Mouse (Mus musculus): ENCODE measurements around the gene Prkacb. TPM values are rescaled to one million over a fixed set of nuclear protein-coding genes. Genes with fewer than 3 reads are reported as not detected.

Gene Prkacb
- total and polyA plus RNA-seq, 3 experiments, result 16.5 to 55.6 (median 31.8) TPM

- no peak overlapping the region for H3K4me3 ChIP-seq (ENCODE audit: control insufficient read depth in 1 of 2, insufficient read depth in 1 of 2, low read depth in 2 of 2, low read length in 2 of 2)
- H3K9ac ChIP-seq (ENCODE audit: control insufficient read depth, low read depth, low read length, poor library complexity, severe bottlenecking), result no peak overlapping the region
- no peaks in the 10 kb centered on the region for H3K4me1 ChIP-seq (ENCODE audit: control insufficient read depth in 1 of 2, insufficient read depth in 2 of 2, low read length in 2 of 2)
- H3K27ac ChIP-seq (ENCODE audit: control insufficient read depth, low read depth, low read length), result no peak overlapping the region
- H3K36me3 ChIP-seq (ENCODE audit: control insufficient read depth in 1 of 2, insufficient read depth in 2 of 2, low read length in 2 of 2), result no peaks in the 10 kb centered on the region
- TF ChIP-seq NRF1 (IDR thresholded peaks at IDR 0.05; ENCODE audit: insufficient read depth, low read depth, low read length, poor library complexity, severe bottlenecking), result no peak
- no peak for TF ChIP-seq EP300 (IDR thresholded peaks at IDR 0.05; ENCODE audit: low read depth in 1 of 2, low read length in 2 of 2)
- no peak for TF ChIP-seq CHD2 (IDR thresholded peaks at IDR 0.05; ENCODE audit: low read length)
- TF ChIP-seq TBP (IDR thresholded peaks at IDR 0.05; ENCODE audit: low read depth, low read length), result no peak
- no peak for TF ChIP-seq ELF1 (IDR thresholded peaks at IDR 0.05; ENCODE audit: low read depth, low read length)
- TF ChIP-seq ETS1 (IDR thresholded peaks at IDR 0.05; ENCODE audit: low read depth, low read length), result no peak
- no peak for TF ChIP-seq RCOR1 (IDR thresholded peaks at IDR 0.05; ENCODE audit: low read depth, low read length)
- TF ChIP-seq ZMIZ1 (IDR thresholded peaks at IDR 0.05; ENCODE audit: low read depth, low read length), result no peak
- no peak for TF ChIP-seq CHD1 (IDR thresholded peaks at IDR 0.05; ENCODE audit: low read depth, low read length)
- no peak for TF ChIP-seq POLR2AphosphoS5 (IDR thresholded peaks at IDR 0.05; ENCODE audit: borderline replicate concordance, low read depth, low read length)
- no peak for TF ChIP-seq KAT2A (conservative IDR thresholded peaks at IDR 0.05; ENCODE audit: low read depth, low read length)
- no peak for TF ChIP-seq MYC (IDR thresholded peaks at IDR 0.05; ENCODE audit: low read depth, low read length)
- no peak for TF ChIP-seq USF1 (IDR thresholded peaks at IDR 0.05; ENCODE audit: low read depth, low read length)
- TF ChIP-seq UBTF (IDR thresholded peaks at IDR 0.05; ENCODE audit: borderline replicate concordance, insufficient read depth, low read depth, low read length), result no peak
- no peaks in the 10 kb centered on the region for H3K9me3 ChIP-seq (replicated peaks; ENCODE audit: insufficient read depth, low read length)
- DNase-seq (ENCODE audit: low read depth, low spot score), result peak; percentile 13
- no peaks in the 10 kb centered on the region for H3K79me2 ChIP-seq (ENCODE audit: control insufficient read depth, insufficient read depth, low read length, poor library complexity)
- no peaks in the 10 kb centered on the region for H3K27me3 ChIP-seq (ENCODE audit: control insufficient read depth in 1 of 2, insufficient read depth in 2 of 2, low read length in 2 of 2)
These were observed 41.8 kb upstream of the Prkacb start for GRCm38 (mm10) chr3:146854473-146855087.

- DNase-seq (ENCODE audit: low read depth, low spot score), result no peak
- Histone ChIP-seq H3K79me2 (ENCODE audit: control insufficient read depth, insufficient read depth, low read length, poor library complexity) (no peaks in the 10 kb centered on the region), H3K4me1 (ENCODE audit: control insufficient read depth in 1 of 2, insufficient read depth in 2 of 2, low read length in 2 of 2) (no peaks in the 10 kb centered on the region), H3K27ac (ENCODE audit: control insufficient read depth, low read depth, low read length) (no peak within 1 kb of the TSS), H3K9me3 (replicated peaks; ENCODE audit: insufficient read depth, low read length) (no peaks in the 10 kb centered on the region), H3K36me3 (ENCODE audit: control insufficient read depth in 1 of 2, insufficient read depth in 2 of 2, low read length in 2 of 2) (no peaks in the 10 kb centered on the region), H3K9ac (ENCODE audit: control insufficient read depth, low read depth, low read length, poor library complexity, severe bottlenecking) (no peak within 1 kb of the TSS), H3K27me3 (ENCODE audit: control insufficient read depth in 1 of 2, insufficient read depth in 2 of 2, low read length in 2 of 2) (no peaks in the 10 kb centered on the region), H3K4me3 (ENCODE audit: control insufficient read depth in 1 of 2, insufficient read depth in 1 of 2, low read depth in 2 of 2, low read length in 2 of 2) (no peak within 1 kb of the TSS)
- no peak for TF ChIP-seq MEF2A (IDR thresholded peaks at IDR 0.05; ENCODE audit: extremely low read depth, insufficient replicate concordance, low read depth, low read length, poor library complexity, severe bottlenecking)
- no peak for TF ChIP-seq E2F4 (IDR thresholded peaks at IDR 0.05; ENCODE audit: borderline replicate concordance, low read depth, low read length)
- no peak for TF ChIP-seq ELF1 (IDR thresholded peaks at IDR 0.05; ENCODE audit: low read depth, low read length)
- no peak for TF ChIP-seq RCOR1 (IDR thresholded peaks at IDR 0.05; ENCODE audit: low read depth, low read length)
- TF ChIP-seq POLR2A (IDR thresholded peaks at IDR 0.05; ENCODE audit: control insufficient read depth in 1 of 2, insufficient read depth in 1 of 2, low read depth in 1 of 2, low read length in 2 of 2, poor library complexity in 1 of 2), result no peak
- TF ChIP-seq HCFC1 (IDR thresholded peaks at IDR 0.05; ENCODE audit: low read depth, low read length), result no peak
- no peak for TF ChIP-seq MAZ (IDR thresholded peaks at IDR 0.05; ENCODE audit: low read depth, low read length)
- no peak for TF ChIP-seq MYC (IDR thresholded peaks at IDR 0.05; ENCODE audit: low read depth, low read length)
- no peak for TF ChIP-seq TCF12 (IDR thresholded peaks at IDR 0.05; ENCODE audit: low read depth, low read length)
- no peak for TF ChIP-seq EP300 (IDR thresholded peaks at IDR 0.05; ENCODE audit: low read depth in 1 of 2, low read length in 2 of 2)
- no peak for TF ChIP-seq ZMIZ1 (IDR thresholded peaks at IDR 0.05; ENCODE audit: low read depth, low read length)
- TF ChIP-seq TAL1 (IDR thresholded peaks at IDR 0.05; ENCODE audit: low read length), result no peak
- no peak for TF ChIP-seq KAT2A (conservative IDR thresholded peaks at IDR 0.05; ENCODE audit: low read depth, low read length)
- TF ChIP-seq BHLHE40 (IDR thresholded peaks at IDR 0.05; ENCODE audit: borderline replicate concordance, low read depth, low read length), result no peak
- TF ChIP-seq CHD2 (IDR thresholded peaks at IDR 0.05; ENCODE audit: low read length), result no peak
- no peak for TF ChIP-seq JUND (IDR thresholded peaks at IDR 0.05; ENCODE audit: low read depth, low read length)
- no peak for TF ChIP-seq POLR2AphosphoS5 (IDR thresholded peaks at IDR 0.05; ENCODE audit: borderline replicate concordance, low read depth, low read length)
- no peak for TF ChIP-seq MAFK (IDR thresholded peaks at IDR 0.05; ENCODE audit: borderline replicate concordance, low read depth, low read length)
- TF ChIP-seq RAD21 (IDR thresholded peaks at IDR 0.05; ENCODE audit: low read depth, low read length), result no peak
- TF ChIP-seq SMC3 (IDR thresholded peaks at IDR 0.05; ENCODE audit: low read depth, low read length), result no peak
These were observed 39.4 kb upstream of the Prkacb start, which contains the start of gene Ttll7 for GRCm38 (mm10) chr3:146851966-146852891. Gene Ttll7 (plus strand): TSS chr3:146852367.
